Mouse (Mus musculus): ENCODE data around the gene Foxn3. TPM values are rescaled to one million over a fixed set of nuclear protein-coding genes. Genes with fewer than 3 reads are reported as not detected.
A peak's percentile ranks its signal among the peaks of the same experiment; 100 is the strongest.

Foxn3 gene
- polyA plus RNA-seq, 1 experiment from 2014 or later: 60.5 TPM

DNA sequence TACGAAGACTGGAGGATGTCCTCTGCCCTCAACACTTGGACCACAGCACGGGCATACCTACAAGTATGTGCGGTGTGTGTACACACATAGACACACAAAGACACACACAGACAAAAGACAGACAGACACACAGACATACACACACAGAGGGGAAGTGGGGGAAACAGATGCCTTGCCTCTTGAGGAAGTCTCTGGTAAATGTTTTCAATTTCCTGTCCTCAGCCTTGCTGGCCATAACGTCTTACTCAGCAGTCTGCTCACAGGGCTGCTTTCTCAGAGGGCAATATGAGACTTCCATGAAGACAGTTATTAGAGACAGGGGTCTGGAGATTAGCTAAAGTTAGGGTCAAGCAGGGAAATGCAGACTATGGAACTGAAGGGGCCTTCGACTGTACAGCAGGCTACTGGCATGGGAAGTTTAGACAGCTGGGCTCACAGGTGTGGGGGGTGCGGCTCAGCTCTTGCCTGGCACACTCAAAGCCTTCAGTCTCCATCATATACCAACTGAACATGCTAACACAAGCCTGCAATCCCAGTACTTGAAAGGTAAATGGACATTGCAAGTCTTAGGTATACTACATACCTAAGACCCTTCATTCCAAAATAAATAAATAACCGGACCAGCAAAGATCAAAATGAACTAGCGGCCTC lies 278.8 kb downstream of the Foxn3 start:
- Histone ChIP-seq H3K4me1 (ENCODE audit: control insufficient read depth, insufficient read depth, low read depth, low read length) (peaks cover 32% of the 10 kb centered on the region), H3K4me2 (ENCODE audit: low read length) (no peak overlapping the region), H3K9me3 (ENCODE audit: control insufficient read depth, low read length) (no peaks in the 10 kb centered on the region), H3K4me3 (ENCODE audit: low read length) (no peak overlapping the region), H3K27me3 (replicated peaks; ENCODE audit: control insufficient read depth, insufficient read depth, low read length) (no peaks in the 10 kb centered on the region), H3K36me3 (ENCODE audit: control insufficient read depth, insufficient read depth, low read length) (no peaks in the 10 kb centered on the region), H3K27ac (ENCODE audit: low read depth, low read length) (peak overlapping the region; percentile 41; the same call in 1 of the 2 replicates), H3K9ac (ENCODE audit: low read depth, low read length) (no peak overlapping the region)
- 67% methylated on average over 8 of the region's 8 CpGs for WGBS
- no peak for ATAC-seq

- H3K9ac ChIP-seq (ENCODE audit: low read depth, low read length): no peak overlapping the region
- WGBS: 87% methylated on average over 13 of the region's 13 CpGs
- H3K36me3 ChIP-seq (ENCODE audit: control insufficient read depth, insufficient read depth, low read length): no peaks in the 10 kb centered on the region
- H3K9me3 ChIP-seq (ENCODE audit: control insufficient read depth, low read length): no peaks in the 10 kb centered on the region
- H3K4me2 ChIP-seq (ENCODE audit: low read length): no peak overlapping the region
- no peak for ATAC-seq
- no peak overlapping the region for H3K27ac ChIP-seq (ENCODE audit: low read depth, low read length)
- H3K4me3 ChIP-seq (ENCODE audit: low read length): no peak overlapping the region
- H3K4me1 ChIP-seq (ENCODE audit: control insufficient read depth, insufficient read depth, low read depth, low read length): peaks cover 20% of the 10 kb centered on the region
- H3K27me3 ChIP-seq (replicated peaks; ENCODE audit: control insufficient read depth, insufficient read depth, low read length): no peaks in the 10 kb centered on the region
These were observed 282.6 kb downstream of the Foxn3 start for GRCm38 (mm10) chr12:99280826-99281225.

- no peak overlapping the region for H3K4me3 ChIP-seq (ENCODE audit: low read length)
- H3K9me3 ChIP-seq (ENCODE audit: control insufficient read depth, low read length): no peaks in the 10 kb centered on the region
- H3K27ac ChIP-seq (ENCODE audit: low read depth, low read length): no peak overlapping the region
- H3K27me3 ChIP-seq (replicated peaks; ENCODE audit: control insufficient read depth, insufficient read depth, low read length): no peaks in the 10 kb centered on the region
- no peaks in the 10 kb centered on the region for H3K36me3 ChIP-seq (ENCODE audit: control insufficient read depth, insufficient read depth, low read length)
- no peak for ATAC-seq
- 68% methylated on average over 4 of the region's 4 CpGs for whole genome bisulfite sequencing
- peaks cover 16% of the 10 kb centered on the region for H3K4me1 ChIP-seq (ENCODE audit: control insufficient read depth, insufficient read depth, low read depth, low read length)
- no peak overlapping the region for H3K9ac ChIP-seq (ENCODE audit: low read depth, low read length)
- no peak overlapping the region for H3K4me2 ChIP-seq (ENCODE audit: low read length)
These were observed 283.1 kb downstream of the Foxn3 start for GRCm38 (mm10) chr12:99280291-99280690.

DNA sequence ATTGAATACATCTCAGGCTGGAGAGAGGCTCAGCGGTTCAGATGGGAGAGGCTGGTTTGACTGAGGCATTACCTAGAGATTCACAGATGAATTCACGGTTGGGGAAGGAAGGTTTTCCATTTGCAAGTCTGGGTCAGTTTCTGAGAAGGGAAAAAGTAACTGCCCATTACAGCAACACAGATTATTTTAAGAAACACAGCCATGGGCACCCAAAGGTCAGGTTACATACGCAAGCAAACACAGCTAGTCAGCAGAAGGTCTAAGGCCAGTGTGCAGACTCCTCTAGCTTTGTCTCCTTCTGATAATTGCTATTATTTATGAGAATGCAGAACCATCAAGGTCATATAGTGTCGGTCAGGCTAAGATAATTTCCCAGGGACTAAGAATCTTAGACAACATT lies 284.0 kb downstream of the Foxn3 start:
- no peaks in the 10 kb centered on the region for H3K27me3 ChIP-seq (replicated peaks; ENCODE audit: control insufficient read depth, insufficient read depth, low read length)
- H3K9ac ChIP-seq (ENCODE audit: low read depth, low read length): no peak overlapping the region
- no peak for ATAC-seq
- no peak overlapping the region for H3K4me3 ChIP-seq (ENCODE audit: low read length)
- peaks cover 8% of the 10 kb centered on the region for H3K4me1 ChIP-seq (ENCODE audit: control insufficient read depth, insufficient read depth, low read depth, low read length)
- H3K9me3 ChIP-seq (ENCODE audit: control insufficient read depth, low read length): no peaks in the 10 kb centered on the region
- no peak overlapping the region for H3K27ac ChIP-seq (ENCODE audit: low read depth, low read length)
- H3K4me2 ChIP-seq (ENCODE audit: low read length): no peak overlapping the region
- no peaks in the 10 kb centered on the region for H3K36me3 ChIP-seq (ENCODE audit: control insufficient read depth, insufficient read depth, low read length)
- 94% methylated on average over 4 of the region's 4 CpGs for WGBS

DNA sequence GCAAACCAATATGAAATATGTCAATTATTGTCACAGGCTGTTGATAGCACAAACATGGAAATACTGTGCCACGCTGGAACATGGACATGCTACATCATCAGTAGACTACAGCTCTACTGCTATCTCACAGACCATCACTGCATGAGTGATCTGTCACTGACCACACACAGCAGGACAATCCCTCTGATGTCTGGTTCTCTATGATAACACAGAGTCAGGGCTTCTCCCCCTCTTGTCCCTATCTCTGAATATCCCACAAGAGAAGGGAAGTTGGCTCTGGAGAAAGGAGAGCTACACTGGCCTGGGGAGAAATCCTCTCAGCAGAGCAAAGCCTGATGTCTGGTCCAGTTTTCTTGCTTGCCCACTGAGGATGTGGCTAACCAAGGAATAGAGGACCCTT lies 288.8 kb downstream of the Foxn3 start:
- Histone ChIP-seq H3K27me3 (replicated peaks; ENCODE audit: control insufficient read depth, insufficient read depth, low read length) (no peaks in the 10 kb centered on the region), H3K9ac (ENCODE audit: low read depth, low read length) (no peak overlapping the region), H3K4me1 (ENCODE audit: control insufficient read depth, insufficient read depth, low read depth, low read length) (peaks cover 4% of the 10 kb centered on the region), H3K9me3 (ENCODE audit: control insufficient read depth, low read length) (no peaks in the 10 kb centered on the region), H3K27ac (ENCODE audit: low read depth, low read length) (no peak overlapping the region), H3K36me3 (ENCODE audit: control insufficient read depth, insufficient read depth, low read length) (no peaks in the 10 kb centered on the region), H3K4me2 (ENCODE audit: low read length) (no peak overlapping the region), H3K4me3 (ENCODE audit: low read length) (no peak overlapping the region)
- ATAC-seq: no peak
- 62% methylated on average over 1 of the region's 1 CpGs for WGBS

GRCm38 (mm10) chr12:99269396-99269795 lies 294.0 kb downstream of the Foxn3 start:
- no peaks in the 10 kb centered on the region for H3K27me3 ChIP-seq (replicated peaks; ENCODE audit: control insufficient read depth, insufficient read depth, low read length)
- H3K4me3 ChIP-seq (ENCODE audit: low read length): no peak overlapping the region
- H3K4me1 ChIP-seq (ENCODE audit: control insufficient read depth, insufficient read depth, low read depth, low read length): peaks cover 10% of the 10 kb centered on the region
- peak; percentile 29; the same call in 1 of the 2 replicates for ATAC-seq
- no peak overlapping the region for H3K9ac ChIP-seq (ENCODE audit: low read depth, low read length)
- 56% methylated on average over 8 of the region's 8 CpGs for WGBS
- H3K9me3 ChIP-seq (ENCODE audit: control insufficient read depth, low read length): no peaks in the 10 kb centered on the region
- H3K27ac ChIP-seq (ENCODE audit: low read depth, low read length): no peak overlapping the region
- no peaks in the 10 kb centered on the region for H3K36me3 ChIP-seq (ENCODE audit: control insufficient read depth, insufficient read depth, low read length)
- H3K4me2 ChIP-seq (ENCODE audit: low read length): no peak overlapping the region

DNA sequence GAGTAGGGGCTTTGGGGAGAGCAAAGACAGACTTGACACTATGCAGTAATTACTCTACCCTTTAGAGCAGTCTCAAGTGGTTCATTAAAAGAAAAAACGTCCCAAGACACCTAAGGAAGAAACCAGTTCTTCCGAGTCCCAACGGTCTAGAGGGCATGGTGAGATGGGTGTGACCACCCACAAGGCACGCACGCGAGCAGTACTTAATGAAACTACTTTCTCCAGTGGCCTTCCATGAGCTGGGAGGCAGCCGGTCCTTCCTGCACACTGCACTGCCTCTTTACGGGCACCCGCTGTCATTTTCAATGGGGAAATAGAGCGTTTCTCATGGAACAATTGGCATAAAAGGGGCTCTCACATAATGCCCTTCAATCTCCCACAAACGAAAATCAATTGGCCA lies 294.4 kb downstream of the Foxn3 start:
- Histone ChIP-seq H3K4me3 (ENCODE audit: low read length) (no peak overlapping the region), H3K4me1 (ENCODE audit: control insufficient read depth, insufficient read depth, low read depth, low read length) (peaks cover 10% of the 10 kb centered on the region), H3K9ac (ENCODE audit: low read depth, low read length) (no peak overlapping the region), H3K27ac (ENCODE audit: low read depth, low read length) (no peak overlapping the region), H3K4me2 (ENCODE audit: low read length) (no peak overlapping the region), H3K9me3 (ENCODE audit: control insufficient read depth, low read length) (no peaks in the 10 kb centered on the region), H3K36me3 (ENCODE audit: control insufficient read depth, insufficient read depth, low read length) (no peaks in the 10 kb centered on the region), H3K27me3 (replicated peaks; ENCODE audit: control insufficient read depth, insufficient read depth, low read length) (no peaks in the 10 kb centered on the region)
- 53% methylated on average over 11 of the region's 11 CpGs for WGBS
- ATAC-seq: no peak

DNA sequence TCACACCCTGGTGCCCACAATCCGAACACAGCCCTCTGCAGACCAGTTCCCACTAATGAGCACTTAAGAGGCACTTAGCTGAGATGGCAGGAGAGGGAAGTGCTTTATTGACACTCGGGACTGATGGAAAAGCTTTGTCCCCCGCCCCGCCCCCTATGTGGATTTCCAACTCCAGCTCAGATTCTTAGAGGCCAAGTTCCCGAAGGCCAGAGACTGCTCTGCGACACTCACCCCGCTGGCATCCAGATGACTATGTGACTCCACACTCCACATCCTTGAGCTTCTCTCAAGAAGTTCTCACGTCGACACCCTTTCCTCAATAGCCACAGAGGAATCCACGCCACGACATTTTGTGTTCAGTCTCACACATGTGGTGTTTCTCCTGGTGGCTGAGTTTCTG lies 295.6 kb downstream of the Foxn3 start:
- 86% methylated on average over 11 of the region's 11 CpGs for WGBS
- peaks cover 19% of the 10 kb centered on the region for H3K4me1 ChIP-seq (ENCODE audit: control insufficient read depth, insufficient read depth, low read depth, low read length)
- H3K36me3 ChIP-seq (ENCODE audit: control insufficient read depth, insufficient read depth, low read length): no peaks in the 10 kb centered on the region
- H3K27ac ChIP-seq (ENCODE audit: low read depth, low read length): no peak overlapping the region
- no peak for ATAC-seq
- H3K9ac ChIP-seq (ENCODE audit: low read depth, low read length): no peak overlapping the region
- no peak overlapping the region for H3K4me2 ChIP-seq (ENCODE audit: low read length)
- no peak overlapping the region for H3K4me3 ChIP-seq (ENCODE audit: low read length)
- no peaks in the 10 kb centered on the region for H3K9me3 ChIP-seq (ENCODE audit: control insufficient read depth, low read length)
- no peaks in the 10 kb centered on the region for H3K27me3 ChIP-seq (replicated peaks; ENCODE audit: control insufficient read depth, insufficient read depth, low read length)

DNA sequence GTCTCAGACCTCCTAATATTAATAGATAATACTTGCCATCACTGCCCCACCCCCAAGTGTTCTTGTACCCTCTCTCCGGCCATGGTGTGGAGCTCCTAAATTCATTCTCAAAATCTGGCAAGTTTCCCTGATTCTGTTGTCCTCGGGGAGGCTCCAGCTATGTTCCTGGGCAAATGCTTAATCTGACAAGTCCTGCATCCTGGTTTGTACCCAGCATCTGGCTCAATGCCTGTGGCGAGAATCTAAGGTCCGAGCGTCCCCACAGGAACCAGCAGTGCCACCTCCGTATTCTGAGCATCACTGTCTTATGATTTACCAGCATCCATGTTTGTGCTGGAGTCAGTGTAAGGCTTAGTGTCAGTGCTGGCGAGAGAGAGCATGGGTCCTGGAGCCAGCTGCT lies 296.9 kb downstream of the Foxn3 start:
- H3K4me2 ChIP-seq (ENCODE audit: low read length): no peak overlapping the region
- no peak overlapping the region for H3K27ac ChIP-seq (ENCODE audit: low read depth, low read length)
- no peak overlapping the region for H3K4me3 ChIP-seq (ENCODE audit: low read length)
- WGBS: 66% methylated on average over 7 of the region's 7 CpGs
- no peak for ATAC-seq
- no peaks in the 10 kb centered on the region for H3K36me3 ChIP-seq (ENCODE audit: control insufficient read depth, insufficient read depth, low read length)
- H3K4me1 ChIP-seq (ENCODE audit: control insufficient read depth, insufficient read depth, low read depth, low read length): peaks cover 19% of the 10 kb centered on the region
- H3K27me3 ChIP-seq (replicated peaks; ENCODE audit: control insufficient read depth, insufficient read depth, low read length): no peaks in the 10 kb centered on the region
- no peaks in the 10 kb centered on the region for H3K9me3 ChIP-seq (ENCODE audit: control insufficient read depth, low read length)
- no peak overlapping the region for H3K9ac ChIP-seq (ENCODE audit: low read depth, low read length)

DNA sequence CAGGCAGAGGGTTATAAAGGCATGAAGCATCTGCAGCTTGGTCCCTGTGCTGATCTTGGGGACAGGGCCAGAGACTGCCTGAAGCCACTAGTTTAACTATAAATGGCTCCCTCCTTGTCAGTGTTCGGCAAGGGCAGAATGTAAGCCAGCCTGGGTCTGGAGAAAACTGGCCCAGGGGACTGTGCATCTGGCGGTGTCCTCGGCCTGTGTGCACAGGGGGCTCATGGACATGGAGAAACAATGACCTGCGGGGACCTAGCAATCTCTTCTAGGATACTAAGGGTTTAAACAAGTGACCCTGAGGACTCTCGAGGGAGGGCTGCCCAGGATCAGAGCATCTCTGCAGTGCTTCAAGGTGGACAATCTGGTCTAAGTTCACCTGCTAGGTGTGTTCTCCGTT lies 297.6 kb downstream of the Foxn3 start:
- 88% methylated on average over 6 of the region's 6 CpGs for WGBS
- Histone ChIP-seq H3K36me3 (ENCODE audit: control insufficient read depth, insufficient read depth, low read length) (no peaks in the 10 kb centered on the region), H3K9ac (ENCODE audit: low read depth, low read length) (no peak overlapping the region), H3K4me1 (ENCODE audit: control insufficient read depth, insufficient read depth, low read depth, low read length) (peaks cover 19% of the 10 kb centered on the region), H3K27me3 (replicated peaks; ENCODE audit: control insufficient read depth, insufficient read depth, low read length) (no peaks in the 10 kb centered on the region), H3K9me3 (ENCODE audit: control insufficient read depth, low read length) (no peaks in the 10 kb centered on the region), H3K4me2 (ENCODE audit: low read length) (no peak overlapping the region), H3K27ac (ENCODE audit: low read depth, low read length) (no peak overlapping the region), H3K4me3 (ENCODE audit: low read length) (no peak overlapping the region)
- no peak for ATAC-seq
